Mouse (Mus musculus) spleen, adult 2 months (tissue): ENCODE data around the gene Kcnj5. TPM values are rescaled to one million over a fixed set of nuclear protein-coding genes. Genes with fewer than 3 reads are reported as not detected.

Experiments
- DNase-seq, 2 experiments: peaks; one replicate each; pipeline versions ENCODE4 v3.0.0 to v3.0.0-alpha.2; 2012 to 2021; ENCODE audit warnings: low spot score in 2 of 2, low read depth in 1 of 2
- H3K27ac ChIP-seq: fragments of 200-500 bp; 2 replicates; pipeline ENCODE4 v1.5.1; 2012; ENCODE audit warnings: low read length, inconsistent platforms; ENCODE audit not compliant: insufficient read depth
- H3K27me3 ChIP-seq: fragments of 200-500 bp; 2 replicates; pipeline ENCODE4 v1.6.1; 2012; ENCODE audit warnings: mild to moderate bottlenecking, moderate library complexity, low read length, inconsistent platforms; ENCODE audit not compliant: control insufficient read depth, insufficient read depth
- H3K36me3 ChIP-seq: fragments of 200-500 bp; 2 replicates; pipeline ENCODE4 v1.6.1; 2012; ENCODE audit warnings: mild to moderate bottlenecking, low read length, inconsistent platforms; ENCODE audit not compliant: control insufficient read depth, insufficient read depth
- H3K4me1 ChIP-seq: fragments of 200-500 bp; 2 replicates; pipeline ENCODE4 v1.6.1; 2011; ENCODE audit warnings: inconsistent platforms; ENCODE audit not compliant: control insufficient read depth, insufficient read depth, insufficient read length
- H3K4me3 ChIP-seq: fragments of 200-500 bp; 2 replicates; pipeline ENCODE4 v1.5.1; 2011; ENCODE audit warnings: mild to moderate bottlenecking, inconsistent platforms; ENCODE audit not compliant: insufficient read depth, insufficient read length; ENCODE audit errors: extremely low read depth
- CTCF ChIP-seq: fragments of 200-500 bp; IDR thresholded peaks from 2 replicates; pipeline ENCODE4 v1.5.1; 2011; ENCODE audit warnings: mild to moderate bottlenecking, inconsistent platforms; ENCODE audit not compliant: insufficient read depth, insufficient read length, insufficient replicate concordance; ENCODE audit errors: extremely low read depth
- POLR2A ChIP-seq: fragments of 200-500 bp; IDR thresholded peaks from 2 replicates; pipeline ENCODE4 v1.6.1; 2011; ENCODE audit warnings: low read depth, low read length, inconsistent platforms
- WGBS: fragments of 180-500 bp; shearing (Covaris S2); methylation state at CpG from one replicate; pipeline ENCODE4 v1.1.7; 2018; 5-methylcytosine and 5-hydroxymethylcytosine counted together
- polyA plus RNA-seq: library from polyadenylated mRNA; depleted of rRNA; stranded (reverse); fragments of >200 nt; gene quantifications from 2 replicates; pipeline ENCODE4 v1.2.3, GENCODE M21; 2012

Gene Kcnj5
- polyA plus RNA-seq, 1 experiment: 0.97 TPM

DNA sequence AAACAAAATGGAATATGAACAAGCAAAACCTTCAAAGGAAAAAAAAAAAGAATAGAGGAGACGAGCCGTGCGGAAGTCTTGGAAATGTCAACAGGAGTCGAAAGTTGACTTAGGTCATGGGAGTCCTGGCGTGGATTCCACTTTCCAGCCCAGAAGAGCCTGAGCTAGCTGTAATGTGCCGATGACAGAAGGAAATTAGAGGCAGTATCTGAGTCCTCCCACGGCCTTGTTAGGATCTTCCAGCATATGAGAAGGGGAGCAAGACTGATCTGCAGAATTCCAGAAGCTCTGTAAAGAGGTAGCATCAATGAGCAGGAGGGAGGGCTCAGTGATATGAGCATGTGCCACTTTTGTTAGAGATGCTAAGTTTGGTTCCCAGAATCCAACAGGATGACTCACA lies 31.9 kb upstream of the Kcnj5 start:
- no peak overlapping the region for H3K27ac ChIP-seq

GRCm38 (mm10) chr9:32373656-32374055 lies 29.5 kb upstream of the Kcnj5 start:
- Histone ChIP-seq H3K4me3 (no peak overlapping the region), H3K27ac (no peak overlapping the region), H3K4me1 (no peaks in the 10 kb centered on the region), H3K27me3 (no peaks in the 10 kb centered on the region), H3K36me3 (no peaks in the 10 kb centered on the region)
- 90% methylated on average over 6 of the region's 6 CpGs for WGBS
- no peak for DNase-seq
- no peak for TF ChIP-seq CTCF
- TF ChIP-seq POLR2A: no peak

More for the DNA sequence above, 31.9 kb upstream of the Kcnj5 start:
- Histone ChIP-seq H3K27me3 (no peaks in the 10 kb centered on the region), H3K4me1 (no peaks in the 10 kb centered on the region), H3K4me3 (no peak overlapping the region), H3K36me3 (no peaks in the 10 kb centered on the region)
- 92% methylated on average over 7 of the region's 7 CpGs for WGBS
- no peak for TF ChIP-seq CTCF
- TF ChIP-seq POLR2A: no peak
- no peak for DNase-seq

DNA sequence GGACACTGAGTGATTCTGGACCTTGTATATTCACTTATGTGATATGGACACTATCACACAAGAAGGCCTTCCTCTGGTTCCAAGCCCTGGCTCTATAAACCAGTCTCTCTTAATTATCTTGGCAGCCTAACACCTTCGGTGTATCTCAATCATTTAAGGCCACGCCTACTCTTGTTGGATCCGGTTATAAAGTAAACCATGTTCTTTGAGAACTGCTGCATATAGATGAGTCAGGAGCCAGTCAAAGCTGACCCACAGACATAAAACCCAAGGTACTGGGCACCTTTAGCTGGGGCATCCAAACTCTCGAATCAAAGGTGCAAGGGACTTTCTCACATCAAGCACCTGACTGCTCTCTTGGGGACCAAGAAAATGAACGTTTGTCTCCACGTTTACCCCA lies 28.1 kb upstream of the Kcnj5 start, which contains the start of gene Kcnj1:
Gene Kcnj1, plus strand, starts transcription at position 292 of the 400 bp plus-strand sequence.
- H3K27ac ChIP-seq: no peak within 1 kb of the TSS
- no peaks in the 10 kb centered on the region for H3K36me3 ChIP-seq
- WGBS: 89% methylated on average over 6 of the region's 6 CpGs
- no peak within 1 kb of the TSS for H3K4me3 ChIP-seq
- H3K4me1 ChIP-seq: no peaks in the 10 kb centered on the region
- no peak for TF ChIP-seq POLR2A
- no peak for TF ChIP-seq CTCF
- H3K27me3 ChIP-seq: no peaks in the 10 kb centered on the region
- no peak for DNase-seq

DNA sequence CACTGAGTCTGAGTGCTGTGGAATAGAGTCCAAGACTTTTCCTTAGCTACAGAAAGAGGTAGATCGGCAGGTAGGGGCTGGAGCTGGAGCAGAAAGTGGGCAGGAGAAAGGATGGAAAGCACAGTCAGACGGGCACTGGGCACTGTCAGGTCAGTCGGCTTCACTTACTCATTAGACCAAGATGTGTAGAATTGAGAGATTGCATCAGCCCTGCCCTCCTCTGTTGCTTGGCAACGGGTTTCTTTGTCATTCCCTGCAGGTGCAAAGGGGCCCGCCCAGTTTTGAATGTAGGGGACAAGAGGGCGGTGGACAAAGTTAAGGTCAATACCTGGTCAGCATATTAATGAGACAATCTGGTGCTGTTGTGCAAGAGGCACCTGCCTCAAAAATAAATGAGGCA lies 25.2 kb upstream of the Kcnj5 start:
- no peaks in the 10 kb centered on the region for H3K4me1 ChIP-seq
- TF ChIP-seq POLR2A: no peak
- TF ChIP-seq CTCF: no peak
- H3K27ac ChIP-seq: no peak overlapping the region
- WGBS: 64% methylated on average over 6 of the region's 6 CpGs
- no peaks in the 10 kb centered on the region for H3K27me3 ChIP-seq
- DNase-seq: no peak
- H3K36me3 ChIP-seq: no peaks in the 10 kb centered on the region
- no peak overlapping the region for H3K4me3 ChIP-seq

- H3K27ac ChIP-seq: no peak overlapping the region
- DNase-seq: no peak
- H3K4me3 ChIP-seq: no peak overlapping the region
- H3K4me1 ChIP-seq: no peaks in the 10 kb centered on the region
- TF ChIP-seq CTCF (no peak), POLR2A (no peak)
- H3K27me3 ChIP-seq: no peaks in the 10 kb centered on the region
- WGBS: 2% methylated on average over 2 of the region's 2 CpGs
- H3K36me3 ChIP-seq: no peaks in the 10 kb centered on the region
Observed at GRCm38 (mm10) chr9:32368812-32369211, 24.7 kb upstream of the Kcnj5 start.

- no peaks in the 10 kb centered on the region for H3K27me3 ChIP-seq
- 86% methylated on average over 1 of the region's 1 CpGs for WGBS
- no peaks in the 10 kb centered on the region for H3K4me1 ChIP-seq
- no peak for DNase-seq
- TF ChIP-seq CTCF (no peak), POLR2A (no peak)
- H3K36me3 ChIP-seq: no peaks in the 10 kb centered on the region
- H3K4me3 ChIP-seq: no peak overlapping the region
- H3K27ac ChIP-seq: no peak overlapping the region
Observed at GRCm38 (mm10) chr9:32360770-32361169, 16.6 kb upstream of the Kcnj5 start.

DNA sequence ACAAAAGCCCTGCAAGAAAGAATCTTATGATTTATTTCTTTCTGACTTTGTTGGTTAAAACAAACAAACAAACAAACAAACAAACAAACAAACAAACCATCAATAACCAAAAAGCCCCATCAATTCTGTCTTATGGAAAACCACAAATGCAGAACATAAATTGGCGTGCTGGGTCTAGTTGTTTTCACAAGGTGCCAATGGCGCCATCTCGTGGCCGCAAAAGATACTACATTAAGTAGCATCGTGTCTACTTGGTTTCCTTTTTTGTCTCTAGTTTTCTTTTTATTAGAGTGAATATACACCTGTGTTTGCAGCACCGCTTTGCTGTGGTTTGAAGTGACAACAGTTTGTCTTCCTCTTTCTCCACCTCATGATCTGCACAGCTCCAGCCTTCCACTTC lies 6.2 kb upstream of the Kcnj5 start:
- WGBS: 3% methylated on average over 6 of the region's 6 CpGs
- H3K36me3 ChIP-seq: no peaks in the 10 kb centered on the region
- peak; percentile 57 to 69 for DNase-seq
- no peaks in the 10 kb centered on the region; the same call in 1 of the 2 replicates for H3K4me1 ChIP-seq
- H3K27me3 ChIP-seq: no peaks in the 10 kb centered on the region
- no peak overlapping the region for H3K27ac ChIP-seq
- TF ChIP-seq POLR2A: no peak
- peak; percentile 58; the same call in 1 of the 2 replicates for TF ChIP-seq CTCF
- H3K4me3 ChIP-seq: no peak overlapping the region

GRCm38 (mm10) chr9:32349344-32349743 lies 5.2 kb upstream of the Kcnj5 start:
- 81% methylated on average over 10 of the region's 10 CpGs for WGBS
- H3K27ac ChIP-seq: no peak overlapping the region
- H3K27me3 ChIP-seq: peaks cover 3% of the 10 kb centered on the region
- no peaks in the 10 kb centered on the region; the same call in 1 of the 2 replicates for H3K4me1 ChIP-seq
- DNase-seq: no peak
- H3K36me3 ChIP-seq: no peaks in the 10 kb centered on the region
- no peak overlapping the region for H3K4me3 ChIP-seq
- TF ChIP-seq POLR2A (no peak), CTCF (no peak)
